Mouse (Mus musculus): ENCODE measurements around the gene Mgat4a. TPM values are rescaled to one million over a fixed set of nuclear protein-coding genes. Genes with fewer than 3 reads are reported as not detected.

The Mgat4a gene
- polyA plus RNA-seq, 2 experiments, result 0.77 to 0.91 TPM

DNA sequence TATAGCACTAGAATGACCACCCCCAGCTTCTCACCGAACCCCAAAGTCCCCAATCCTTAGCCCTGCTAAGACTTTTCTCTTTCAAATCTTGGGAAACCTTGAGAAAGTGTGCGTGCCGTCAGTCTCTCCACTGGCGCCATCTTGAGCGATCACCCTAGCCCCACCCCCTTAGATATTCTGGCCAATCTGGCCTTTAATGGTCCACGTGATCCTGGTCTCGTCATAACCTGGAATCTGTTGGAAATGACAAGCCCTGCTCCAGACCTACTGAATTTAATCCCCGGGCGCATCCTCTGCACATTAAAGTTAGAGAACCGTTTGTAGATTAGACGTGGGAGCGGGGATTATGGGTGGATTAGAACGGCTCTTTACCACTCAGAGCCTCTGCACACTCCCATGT, 38.9 kb upstream of the Mgat4a start:
- Histone ChIP-seq H3K9me3 (ENCODE audit: control insufficient read depth, low read length) (no peaks in the 10 kb centered on the region), H3K4me2 (ENCODE audit: low read depth) (no peak overlapping the region), H3K9ac (replicated peaks) (no peak overlapping the region), H3K4me1 (replicated peaks; ENCODE audit: control insufficient read depth in 2 of 2, insufficient read depth in 2 of 2, low read length in 1 of 2) (no peaks in the 10 kb centered on the region), H3K27ac (no peak overlapping the region), H3K27me3 (ENCODE audit: control insufficient read depth, insufficient read depth, low read length) (no peaks in the 10 kb centered on the region), H3K4me3 (ENCODE audit: insufficient read depth in 1 of 2, low read depth in 2 of 2, low read length in 2 of 2) (no peak overlapping the region), H3K36me3 (replicated peaks; ENCODE audit: control insufficient read depth, insufficient read depth, low read depth) (no peaks in the 10 kb centered on the region)
- 75% methylated on average over 13 of the region's 13 CpGs for WGBS (ENCODE audit: insufficient replicate concordance)
- TF ChIP-seq CTCF (IDR thresholded peaks at IDR 0.05; ENCODE audit: low read depth) (no peak), EP300 (IDR thresholded peaks at IDR 0.05; ENCODE audit: low read depth) (no peak)
- ATAC-seq (ENCODE audit: insufficient read depth) (no peak), DNase-seq (ENCODE audit: low read depth in 3 of 3, low spot score in 3 of 3) (no peak)

DNA sequence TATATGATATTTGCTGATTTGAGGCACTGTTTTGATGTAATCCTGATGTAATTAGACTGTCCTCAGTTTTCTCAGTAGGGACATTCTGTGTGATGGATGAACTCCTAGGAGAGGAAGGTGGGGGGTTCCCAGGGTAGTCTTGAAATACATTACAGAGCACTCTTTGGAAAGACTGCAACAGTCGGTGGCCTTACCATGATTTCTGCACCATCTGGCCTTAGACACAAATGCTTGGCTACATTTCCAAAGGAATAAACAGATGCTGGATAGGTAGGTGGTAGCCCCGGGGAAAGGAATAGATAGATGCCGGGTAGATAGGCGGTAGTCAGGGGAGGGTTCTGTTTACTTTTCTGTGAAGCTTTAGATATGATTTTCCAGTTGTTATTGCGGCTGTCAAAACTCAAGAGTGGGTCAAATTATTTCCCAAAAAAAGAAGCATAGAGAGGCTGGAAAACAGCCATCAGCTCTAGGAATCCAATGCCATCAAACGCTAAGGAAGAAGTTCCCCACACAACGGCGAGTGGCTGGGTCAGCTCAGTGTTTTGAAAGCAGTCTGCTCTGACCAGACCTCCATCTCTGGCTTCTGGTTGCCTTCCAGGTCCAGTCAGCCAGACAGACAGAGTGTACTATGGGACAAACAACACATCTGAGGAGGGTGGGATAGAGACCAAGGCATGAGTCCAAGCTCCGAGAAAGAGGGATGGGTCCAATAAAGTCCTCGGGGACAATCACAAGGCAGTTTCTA, 31.9 kb upstream of the Mgat4a start:
- Histone ChIP-seq H3K27me3 (ENCODE audit: control insufficient read depth, insufficient read depth, low read length) (no peaks in the 10 kb centered on the region), H3K9ac (replicated peaks) (no peak overlapping the region), H3K9me3 (ENCODE audit: control insufficient read depth, low read length) (no peaks in the 10 kb centered on the region), H3K27ac (no peak overlapping the region), H3K36me3 (replicated peaks; ENCODE audit: control insufficient read depth, insufficient read depth, low read depth) (no peaks in the 10 kb centered on the region), H3K4me1 (replicated peaks; ENCODE audit: control insufficient read depth in 2 of 2, insufficient read depth in 2 of 2, low read length in 1 of 2) (no peaks in the 10 kb centered on the region), H3K4me2 (ENCODE audit: low read depth) (no peak overlapping the region), H3K4me3 (ENCODE audit: insufficient read depth in 1 of 2, low read depth in 2 of 2, low read length in 2 of 2) (no peak overlapping the region)
- DNase-seq (ENCODE audit: low read depth in 3 of 3, low spot score in 3 of 3) (no peak), ATAC-seq (ENCODE audit: insufficient read depth) (no peak)
- TF ChIP-seq EP300 (IDR thresholded peaks at IDR 0.05; ENCODE audit: low read depth) (no peak), CTCF (IDR thresholded peaks at IDR 0.05; ENCODE audit: low read depth) (no peak)
- 65% methylated on average over 10 of the region's 10 CpGs for WGBS (ENCODE audit: insufficient replicate concordance)

DNA sequence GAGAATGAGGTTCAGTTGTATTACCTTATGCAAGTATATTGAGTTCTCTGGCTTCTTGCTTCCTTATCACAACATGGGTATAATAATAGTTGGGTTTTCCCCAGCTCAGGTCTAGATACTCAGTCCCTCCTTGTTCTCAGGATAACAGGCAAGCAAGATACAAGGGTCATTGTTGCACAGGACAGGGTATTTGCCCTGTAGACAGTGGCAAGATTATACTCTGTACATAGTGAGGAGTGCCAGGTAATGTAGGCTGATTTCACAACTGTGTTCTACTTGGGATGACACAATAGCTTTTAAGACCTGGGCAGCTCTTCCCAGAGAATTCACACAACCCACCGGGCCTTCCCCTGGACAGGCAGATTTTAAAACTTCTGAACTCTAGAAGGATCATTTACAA, 27.6 kb upstream of the Mgat4a start:
- Histone ChIP-seq H3K4me2 (ENCODE audit: low read depth) (no peak overlapping the region), H3K9ac (replicated peaks) (no peak overlapping the region), H3K4me3 (ENCODE audit: insufficient read depth in 1 of 2, low read depth in 2 of 2, low read length in 2 of 2) (no peak overlapping the region), H3K27ac (no peak overlapping the region), H3K36me3 (replicated peaks; ENCODE audit: control insufficient read depth, insufficient read depth, low read depth) (no peaks in the 10 kb centered on the region), H3K4me1 (replicated peaks; ENCODE audit: control insufficient read depth in 2 of 2, insufficient read depth in 2 of 2, low read length in 1 of 2) (no peaks in the 10 kb centered on the region), H3K27me3 (ENCODE audit: control insufficient read depth, insufficient read depth, low read length) (no peaks in the 10 kb centered on the region), H3K9me3 (ENCODE audit: control insufficient read depth, low read length) (no peaks in the 10 kb centered on the region)
- TF ChIP-seq EP300 (IDR thresholded peaks at IDR 0.05; ENCODE audit: low read depth) (no peak), CTCF (IDR thresholded peaks at IDR 0.05; ENCODE audit: low read depth) (no peak)
- ATAC-seq (ENCODE audit: insufficient read depth) (no peak), DNase-seq (ENCODE audit: low read depth in 3 of 3, low spot score in 3 of 3) (no peak)
- 67% methylated on average over 1 of the region's 1 CpGs for WGBS (ENCODE audit: insufficient replicate concordance)

DNA sequence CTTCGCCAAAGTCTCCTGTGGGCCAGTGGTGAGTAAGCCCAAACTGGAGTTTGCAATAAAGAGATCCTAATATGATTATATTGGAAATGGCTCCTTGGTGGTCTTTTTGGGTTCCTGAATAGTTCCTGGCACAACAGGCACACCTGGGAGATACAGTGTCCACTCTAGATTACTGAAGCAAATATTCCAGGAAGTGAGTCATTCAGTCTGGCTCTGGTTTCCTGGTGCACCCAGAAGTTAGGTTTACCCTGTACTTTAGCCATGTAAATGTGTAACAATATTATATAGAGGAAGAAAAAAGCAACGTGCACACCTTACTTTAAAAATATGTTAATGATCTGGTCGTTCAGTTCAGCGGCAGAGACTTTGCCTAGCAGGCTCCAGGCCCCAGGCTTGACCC, 25.9 kb upstream of the Mgat4a start:
- no peaks in the 10 kb centered on the region for H3K36me3 ChIP-seq (replicated peaks; ENCODE audit: control insufficient read depth, insufficient read depth, low read depth)
- no peaks in the 10 kb centered on the region for H3K4me1 ChIP-seq (replicated peaks; ENCODE audit: control insufficient read depth in 2 of 2, insufficient read depth in 2 of 2, low read length in 1 of 2)
- no peak overlapping the region for H3K9ac ChIP-seq (replicated peaks)
- ATAC-seq (ENCODE audit: insufficient read depth), result no peak
- H3K4me3 ChIP-seq (ENCODE audit: insufficient read depth in 1 of 2, low read depth in 2 of 2, low read length in 2 of 2), result no peak overlapping the region
- H3K27ac ChIP-seq, result no peak overlapping the region
- 65% methylated on average over 4 of the region's 4 CpGs for WGBS (ENCODE audit: insufficient replicate concordance)
- H3K9me3 ChIP-seq (ENCODE audit: control insufficient read depth, low read length), result no peaks in the 10 kb centered on the region
- H3K4me2 ChIP-seq (ENCODE audit: low read depth), result no peak overlapping the region
- DNase-seq (ENCODE audit: low read depth in 3 of 3, low spot score in 3 of 3), result no peak
- no peak for TF ChIP-seq EP300 (IDR thresholded peaks at IDR 0.05; ENCODE audit: low read depth)
- TF ChIP-seq CTCF (IDR thresholded peaks at IDR 0.05; ENCODE audit: low read depth), result no peak
- no peaks in the 10 kb centered on the region for H3K27me3 ChIP-seq (ENCODE audit: control insufficient read depth, insufficient read depth, low read length)

DNA sequence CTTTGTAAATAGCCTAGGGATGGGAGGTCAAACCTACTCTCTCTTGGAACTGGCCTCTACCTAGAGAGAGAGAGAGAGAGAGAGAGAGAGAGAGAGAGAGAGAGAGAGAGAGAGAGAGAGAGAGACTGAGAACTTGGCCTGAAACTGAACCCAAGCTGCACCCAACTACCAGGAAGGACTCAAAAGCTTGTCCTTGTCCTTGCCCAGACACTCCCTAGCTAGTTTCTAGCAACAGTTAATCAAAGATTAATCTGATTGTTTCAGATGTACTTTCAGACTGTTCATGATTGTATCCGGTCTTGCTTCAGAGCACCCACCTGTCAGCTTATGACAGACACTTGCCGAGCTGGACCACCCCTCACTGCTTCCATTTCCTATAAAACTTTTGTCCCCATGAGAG, 25.5 kb upstream of the Mgat4a start:
- no peak for TF ChIP-seq EP300 (IDR thresholded peaks at IDR 0.05; ENCODE audit: low read depth)
- TF ChIP-seq CTCF (IDR thresholded peaks at IDR 0.05; ENCODE audit: low read depth), result no peak
- ATAC-seq (ENCODE audit: insufficient read depth), result no peak

More for the DNA sequence above, 25.5 kb upstream of the Mgat4a start:
- Histone ChIP-seq H3K27ac (no peak overlapping the region), H3K9me3 (ENCODE audit: control insufficient read depth, low read length) (no peaks in the 10 kb centered on the region), H3K36me3 (replicated peaks; ENCODE audit: control insufficient read depth, insufficient read depth, low read depth) (no peaks in the 10 kb centered on the region), H3K27me3 (ENCODE audit: control insufficient read depth, insufficient read depth, low read length) (no peaks in the 10 kb centered on the region), H3K4me1 (replicated peaks; ENCODE audit: control insufficient read depth in 2 of 2, insufficient read depth in 2 of 2, low read length in 1 of 2) (no peaks in the 10 kb centered on the region), H3K4me3 (ENCODE audit: insufficient read depth in 1 of 2, low read depth in 2 of 2, low read length in 2 of 2) (no peak overlapping the region), H3K9ac (replicated peaks) (no peak overlapping the region), H3K4me2 (ENCODE audit: low read depth) (no peak overlapping the region)
- DNase-seq (ENCODE audit: low read depth in 3 of 3, low spot score in 3 of 3), result no peak
- 65% methylated on average over 2 of the region's 2 CpGs for WGBS (ENCODE audit: insufficient replicate concordance)
